Mouse (Mus musculus) stomach, embryonic 15.5 days (tissue): ENCODE data around the gene Hdac2. TPM values are rescaled to one million over a fixed set of nuclear protein-coding genes. Genes with fewer than 3 reads are reported as not detected.

ENCODE experiments used
- ATAC-seq: fragments of 200-750 bp; cut with Nextera tagmentation; 2 replicates; pipeline ENCODE4 v1.8.0; 2017; ENCODE audit warnings: low read depth, moderate number of reproducible peaks, moderate TSS enrichment; ENCODE audit not compliant: insufficient read depth, low FRiP score
- H3K27ac ChIP-seq: fragments of 300-500 bp; sonication (generic); 2 replicates; pipeline ENCODE4 v1.5.1; 2015; ENCODE audit warnings: mild to moderate bottlenecking, inconsistent platforms
- H3K27me3 ChIP-seq: fragments of 300-500 bp; sonication (generic); replicated peaks from 2 replicates; pipeline ENCODE4 v1.6.1; 2015; ENCODE audit warnings: inconsistent platforms
- H3K36me3 ChIP-seq: fragments of 300-500 bp; sonication (generic); 2 replicates; pipeline ENCODE4 v1.6.1; 2015; ENCODE audit warnings: inconsistent platforms
- H3K4me1 ChIP-seq: fragments of 300-500 bp; sonication (generic); 2 replicates; pipeline ENCODE4 v1.6.1; 2015; ENCODE audit warnings: inconsistent platforms
- H3K4me2 ChIP-seq: fragments of 300-500 bp; sonication (generic); 2 replicates; pipeline ENCODE4 v1.6.1; 2015; ENCODE audit warnings: mild to moderate bottlenecking, inconsistent platforms
- H3K4me3 ChIP-seq: fragments of 300-500 bp; sonication (generic); replicated peaks from 2 replicates; pipeline ENCODE4 v1.5.1; 2015; ENCODE audit warnings: inconsistent platforms
- H3K9ac ChIP-seq: fragments of 300-500 bp; sonication (generic); 2 replicates; pipeline ENCODE4 v1.6.1; 2015; ENCODE audit warnings: inconsistent platforms
- H3K9me3 ChIP-seq: fragments of 300-500 bp; sonication (generic); 2 replicates; pipeline ENCODE4 v1.6.1; 2016; ENCODE audit warnings: inconsistent platforms
- WGBS: fragments of 180-500 bp; shearing (Covaris S2); methylation state at CpG from one replicate; pipeline ENCODE4 v1.1.7; 2015; 5-methylcytosine and 5-hydroxymethylcytosine counted together
- polyA plus RNA-seq: library from polyadenylated mRNA; unstranded; fragments of >200 nt; fragmentation: Nextera tagmentation; extraction: Ambion mirVana; gene quantifications from 2 replicates; pipeline ENCODE4 v1.2.1, GENCODE M21; 2015

Hdac2 gene
- 191 and 194 TPM in 2 replicates for polyA plus RNA-seq

- H3K4me2 ChIP-seq: peak within 1 kb of the TSS; percentile 86
- H3K36me3 ChIP-seq: no peaks in the 10 kb centered on the region
- H3K4me3 ChIP-seq: peak within 1 kb of the TSS; percentile 99
- no peaks in the 10 kb centered on the region for H3K27me3 ChIP-seq
- ATAC-seq: peak; percentile 97
- peak within 1 kb of the TSS; percentile 99 for H3K9ac ChIP-seq
- peak within 1 kb of the TSS; percentile 98 for H3K27ac ChIP-seq
- H3K4me1 ChIP-seq: peaks cover 11% of the 10 kb centered on the region; the same call in 1 of the 2 replicates
- under 1% methylated on average over 66 of the region's 67 CpGs for WGBS
- no peaks in the 10 kb centered on the region for H3K9me3 ChIP-seq
Measured at GRCm38 (mm10) chr10:36974086-36974675, at the start of gene Hdac2. Gene Hdac2 (plus strand): TSS chr10:36974544.

GRCm38 (mm10) chr10:36928212-36928611 is 46.1 kb upstream of the Hdac2 start:
- no peak for ATAC-seq
- Histone ChIP-seq H3K9ac (no peak overlapping the region), H3K27me3 (no peaks in the 10 kb centered on the region), H3K36me3 (no peaks in the 10 kb centered on the region), H3K27ac (no peak overlapping the region), H3K4me3 (no peak overlapping the region), H3K9me3 (no peaks in the 10 kb centered on the region), H3K4me1 (no peaks in the 10 kb centered on the region), H3K4me2 (no peak overlapping the region)
- WGBS: 71% methylated on average over 3 of the region's 3 CpGs

GRCm38 (mm10) chr10:36935863-36936262 is 38.5 kb upstream of the Hdac2 start:
- Histone ChIP-seq H3K9me3 (no peaks in the 10 kb centered on the region), H3K27ac (no peak overlapping the region), H3K9ac (no peak overlapping the region), H3K36me3 (no peaks in the 10 kb centered on the region), H3K4me1 (no peaks in the 10 kb centered on the region), H3K4me2 (no peak overlapping the region), H3K4me3 (no peak overlapping the region), H3K27me3 (no peaks in the 10 kb centered on the region)
- no peak for ATAC-seq
- 80% methylated on average over 5 of the region's 5 CpGs for WGBS

GRCm38 (mm10) chr10:36936271-36936670 is 38.1 kb upstream of the Hdac2 start:
- Histone ChIP-seq H3K36me3 (no peaks in the 10 kb centered on the region), H3K4me3 (no peak overlapping the region), H3K9me3 (no peaks in the 10 kb centered on the region), H3K27ac (no peak overlapping the region), H3K4me2 (no peak overlapping the region), H3K27me3 (no peaks in the 10 kb centered on the region), H3K4me1 (no peaks in the 10 kb centered on the region), H3K9ac (no peak overlapping the region)
- whole genome bisulfite sequencing: 63% methylated on average over 2 of the region's 2 CpGs
- no peak for ATAC-seq

GRCm38 (mm10) chr10:36951742-36952141 is 22.6 kb upstream of the Hdac2 start:
- H3K36me3 ChIP-seq: no peaks in the 10 kb centered on the region
- H3K4me2 ChIP-seq: no peak overlapping the region
- no peaks in the 10 kb centered on the region for H3K9me3 ChIP-seq
- no peaks in the 10 kb centered on the region for H3K4me1 ChIP-seq
- H3K27ac ChIP-seq: no peak overlapping the region
- H3K27me3 ChIP-seq: no peaks in the 10 kb centered on the region
- H3K9ac ChIP-seq: no peak overlapping the region
- no peak overlapping the region for H3K4me3 ChIP-seq
- no peak for ATAC-seq
- 79% methylated on average over 2 of the region's 2 CpGs for WGBS

GRCm38 (mm10) chr10:36952622-36953021 is 21.7 kb upstream of the Hdac2 start:
- Histone ChIP-seq H3K4me2 (no peak overlapping the region), H3K4me1 (no peaks in the 10 kb centered on the region), H3K27me3 (no peaks in the 10 kb centered on the region), H3K4me3 (no peak overlapping the region), H3K9me3 (no peaks in the 10 kb centered on the region), H3K27ac (no peak overlapping the region), H3K9ac (no peak overlapping the region), H3K36me3 (no peaks in the 10 kb centered on the region)
- 85% methylated on average over 2 of the region's 2 CpGs for WGBS
- ATAC-seq: no peak

- 86% methylated on average over 1 of the region's 1 CpGs for WGBS
Measured at GRCm38 (mm10) chr10:36959563-36960110, 14.7 kb upstream of the Hdac2 start.

GRCm38 (mm10) chr10:36964406-36964805 is 9.9 kb upstream of the Hdac2 start:
- Histone ChIP-seq H3K27me3 (no peaks in the 10 kb centered on the region), H3K9me3 (no peaks in the 10 kb centered on the region), H3K9ac (no peak overlapping the region), H3K4me3 (no peak overlapping the region), H3K4me1 (no peaks in the 10 kb centered on the region), H3K36me3 (no peaks in the 10 kb centered on the region), H3K27ac (no peak overlapping the region), H3K4me2 (no peak overlapping the region)
- ATAC-seq: no peak
- 49% methylated on average over 2 of the region's 2 CpGs for WGBS

More at GRCm38 (mm10) chr10:36959563-36960110, 14.7 kb upstream of the Hdac2 start:
- Histone ChIP-seq H3K9ac (no peak overlapping the region), H3K9me3 (no peaks in the 10 kb centered on the region), H3K4me3 (no peak overlapping the region), H3K27ac (no peak overlapping the region), H3K36me3 (no peaks in the 10 kb centered on the region), H3K27me3 (no peaks in the 10 kb centered on the region), H3K4me2 (no peak overlapping the region), H3K4me1 (no peaks in the 10 kb centered on the region)
- no peak for ATAC-seq

- WGBS: under 1% methylated on average over 63 of the region's 63 CpGs
- Histone ChIP-seq H3K4me3 (peak overlapping the region; percentile 99), H3K27ac (peak overlapping the region; percentile 98), H3K4me2 (peak overlapping the region; percentile 86), H3K9me3 (no peaks in the 10 kb centered on the region), H3K9ac (peak overlapping the region; percentile 99), H3K4me1 (peaks cover 11% of the 10 kb centered on the region; the same call in 1 of the 2 replicates), H3K36me3 (no peaks in the 10 kb centered on the region), H3K27me3 (no peaks in the 10 kb centered on the region)
- peak; percentile 73 for ATAC-seq
Measured at GRCm38 (mm10) chr10:36974676-36975520, 554 bp downstream of the Hdac2 start.

GRCm38 (mm10) chr10:36981866-36982265 is 7.5 kb downstream of the Hdac2 start:
- Histone ChIP-seq H3K9ac (no peak overlapping the region), H3K4me1 (peaks cover 3% of the 10 kb centered on the region; the same call in 1 of the 2 replicates), H3K4me2 (no peak overlapping the region), H3K27ac (no peak overlapping the region), H3K36me3 (no peaks in the 10 kb centered on the region), H3K4me3 (no peak overlapping the region), H3K9me3 (no peaks in the 10 kb centered on the region), H3K27me3 (no peaks in the 10 kb centered on the region)
- 89% methylated on average over 4 of the region's 4 CpGs for WGBS
- no peak for ATAC-seq

- no peak overlapping the region for H3K4me3 ChIP-seq
- 95% methylated on average over 2 of the region's 2 CpGs for WGBS
- no peaks in the 10 kb centered on the region for H3K27me3 ChIP-seq
- no peaks in the 10 kb centered on the region for H3K4me1 ChIP-seq
- ATAC-seq: no peak
- H3K27ac ChIP-seq: no peak overlapping the region
- H3K36me3 ChIP-seq: peaks cover 44% of the 10 kb centered on the region
- H3K4me2 ChIP-seq: no peak overlapping the region
- H3K9me3 ChIP-seq: no peaks in the 10 kb centered on the region
- H3K9ac ChIP-seq: no peak overlapping the region
Measured at GRCm38 (mm10) chr10:36992149-36992548, 17.8 kb downstream of the Hdac2 start.

- WGBS: 94% methylated on average over 2 of the region's 2 CpGs
- H3K36me3 ChIP-seq: peaks cover 49% of the 10 kb centered on the region
Measured at GRCm38 (mm10) chr10:37000839-37001238, 26.5 kb downstream of the Hdac2 start.

More at GRCm38 (mm10) chr10:37000839-37001238, 26.5 kb downstream of the Hdac2 start:
- Histone ChIP-seq H3K4me3 (no peak overlapping the region), H3K4me1 (no peaks in the 10 kb centered on the region), H3K27ac (no peak overlapping the region), H3K9ac (no peak overlapping the region), H3K4me2 (no peak overlapping the region), H3K27me3 (no peaks in the 10 kb centered on the region), H3K9me3 (no peaks in the 10 kb centered on the region)
- ATAC-seq: no peak
